Mouse (Mus musculus): Measurements from ENCODE around the gene Fbxl18.

Fbxl18 gene

GRCm38 (mm10) chr5:142923781-142924180 lies 28.6 kb upstream of the Fbxl18 start:
- TF ChIP-seq GATA4 (IDR thresholded peaks at IDR 0.05; ENCODE audit: insufficient replicate concordance, low read length) = no peak

- no peak for TF ChIP-seq GATA4 (IDR thresholded peaks at IDR 0.05; ENCODE audit: insufficient replicate concordance, low read length)
These were observed 27.0 kb upstream of the Fbxl18 start for GRCm38 (mm10) chr5:142922251-142922650.

GRCm38 (mm10) chr5:142921074-142921459 lies 25.8 kb upstream of the Fbxl18 start:
- no peak for TF ChIP-seq GATA4 (IDR thresholded peaks at IDR 0.05; ENCODE audit: insufficient replicate concordance, low read length)

- peak; percentile 57; the same call in 1 of the 2 replicates for TF ChIP-seq GATA4 (IDR thresholded peaks at IDR 0.05; ENCODE audit: insufficient replicate concordance, low read length)
These were observed 25.3 kb upstream of the Fbxl18 start for GRCm38 (mm10) chr5:142920311-142921073.

GRCm38 (mm10) chr5:142917402-142917801 lies 22.2 kb upstream of the Fbxl18 start:
- TF ChIP-seq GATA4 (IDR thresholded peaks at IDR 0.05; ENCODE audit: insufficient replicate concordance, low read length) = no peak

GRCm38 (mm10) chr5:142916593-142916992 lies 21.4 kb upstream of the Fbxl18 start:
- no peak for TF ChIP-seq GATA4 (IDR thresholded peaks at IDR 0.05; ENCODE audit: insufficient replicate concordance, low read length)

- no peak for TF ChIP-seq GATA4 (IDR thresholded peaks at IDR 0.05; ENCODE audit: insufficient replicate concordance, low read length)
These were observed 20.0 kb upstream of the Fbxl18 start for GRCm38 (mm10) chr5:142915231-142915630.

GRCm38 (mm10) chr5:142912739-142913138 lies 17.5 kb upstream of the Fbxl18 start:
- TF ChIP-seq GATA4 (IDR thresholded peaks at IDR 0.05; ENCODE audit: insufficient replicate concordance, low read length) = no peak

DNA sequence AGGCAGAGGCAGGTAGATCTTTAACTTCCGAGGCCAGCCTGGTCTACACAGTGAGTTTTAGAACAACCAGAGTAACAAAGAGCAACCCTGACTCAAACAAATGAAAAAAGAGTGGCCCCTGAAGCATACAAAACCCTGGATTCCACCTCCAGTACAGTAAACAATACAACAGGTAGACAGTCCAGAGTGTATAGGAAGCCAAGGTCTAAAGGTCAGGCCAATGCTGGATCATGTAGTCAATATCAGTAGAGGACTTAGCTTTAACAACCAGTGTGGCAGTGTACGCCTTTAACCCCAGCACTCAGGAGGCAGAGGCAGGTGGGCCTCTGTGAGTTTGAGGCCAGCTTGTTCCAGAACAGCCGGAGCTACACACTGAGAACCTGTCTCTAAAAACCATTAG lies 17.1 kb upstream of the Fbxl18 start:
- no peak for TF ChIP-seq GATA4 (IDR thresholded peaks at IDR 0.05; ENCODE audit: insufficient replicate concordance, low read length)

GRCm38 (mm10) chr5:142911629-142912028 lies 16.4 kb upstream of the Fbxl18 start:
- no peak for TF ChIP-seq GATA4 (IDR thresholded peaks at IDR 0.05; ENCODE audit: insufficient replicate concordance, low read length)

- TF ChIP-seq GATA4 (IDR thresholded peaks at IDR 0.05; ENCODE audit: insufficient replicate concordance, low read length) = peak; percentile 56; the same call in 1 of the 2 replicates
These were observed 14.5 kb upstream of the Fbxl18 start for GRCm38 (mm10) chr5:142909576-142910278.

- no peak for TF ChIP-seq GATA4 (IDR thresholded peaks at IDR 0.05; ENCODE audit: insufficient replicate concordance, low read length)
These were observed 13.8 kb upstream of the Fbxl18 start for GRCm38 (mm10) chr5:142908941-142909575.

DNA sequence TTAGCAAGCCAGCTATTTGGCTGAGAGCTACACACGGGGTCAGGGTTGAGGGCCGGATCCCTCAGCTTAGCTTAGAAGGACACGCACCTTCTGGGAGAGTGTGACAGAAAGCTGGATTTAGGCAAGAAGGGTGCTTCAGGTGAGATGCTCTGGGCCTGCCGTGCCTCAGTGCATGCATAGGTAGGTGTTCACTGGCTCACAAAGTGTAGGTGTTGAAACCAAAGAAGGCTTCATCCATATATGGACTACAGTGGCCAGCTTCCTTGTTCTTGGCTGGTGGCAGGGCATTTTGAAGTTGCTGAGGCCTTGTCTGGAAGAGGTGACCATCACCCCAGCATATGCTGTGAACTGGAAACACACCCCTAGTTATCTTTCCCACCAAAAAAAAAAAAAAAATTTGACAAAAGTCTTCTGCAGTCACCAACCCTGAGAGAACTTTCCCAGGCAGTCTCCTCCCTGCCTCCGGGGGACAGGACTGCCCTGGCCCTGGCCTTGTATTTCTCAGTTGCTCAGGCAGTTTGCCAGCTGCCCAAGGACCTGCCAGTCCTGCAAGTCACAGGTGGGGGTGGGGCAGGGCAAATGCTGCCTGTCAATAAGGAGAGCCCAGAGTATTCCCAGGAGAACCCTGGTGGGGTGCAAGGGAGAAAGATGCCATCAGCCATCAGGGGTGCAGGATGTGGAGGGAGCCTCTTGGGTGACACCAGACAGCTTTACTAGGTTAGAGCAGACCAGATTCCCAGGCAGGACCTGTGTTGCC lies 12.8 kb upstream of the Fbxl18 start:
- TF ChIP-seq GATA4 (IDR thresholded peaks at IDR 0.05; ENCODE audit: insufficient replicate concordance, low read length) = no peak

- no peak for TF ChIP-seq GATA4 (IDR thresholded peaks at IDR 0.05; ENCODE audit: insufficient replicate concordance, low read length)
These were observed 12.0 kb upstream of the Fbxl18 start for GRCm38 (mm10) chr5:142907048-142907802.
